Mouse (Mus musculus): ENCODE measurements around the gene Ppm1h. TPM values are rescaled to one million over a fixed set of nuclear protein-coding genes. Genes with fewer than 3 reads are reported as not detected.

Gene Ppm1h
- polyA plus RNA-seq, 1 experiment from 2014 or later, result 10.7 TPM

- H3K9me3 ChIP-seq, result no peaks in the 10 kb centered on the region
- H3K4me2 ChIP-seq (replicated peaks), result no peak overlapping the region
- WGBS, result 89% methylated on average over 12 of the region's 12 CpGs
- no peak overlapping the region for H3K9ac ChIP-seq (replicated peaks)
- H3K36me3 ChIP-seq, result no peaks in the 10 kb centered on the region
- no peak for ATAC-seq (replicated peaks)
- H3K27me3 ChIP-seq, result no peaks in the 10 kb centered on the region
- peaks cover 12% of the 10 kb centered on the region for H3K4me1 ChIP-seq
- no peak overlapping the region for H3K27ac ChIP-seq (replicated peaks)
- no peak overlapping the region for H3K4me3 ChIP-seq
Measured at GRCm38 (mm10) chr10:122749071-122749470, 70.5 kb downstream of the Ppm1h start.

- peaks cover 12% of the 10 kb centered on the region for H3K4me1 ChIP-seq
- 90% methylated on average over 7 of the region's 7 CpGs for whole genome bisulfite sequencing
- no peaks in the 10 kb centered on the region for H3K36me3 ChIP-seq
- H3K27ac ChIP-seq (replicated peaks), result no peak overlapping the region
- no peak for ATAC-seq (replicated peaks)
- no peaks in the 10 kb centered on the region for H3K27me3 ChIP-seq
- H3K4me2 ChIP-seq (replicated peaks), result no peak overlapping the region
- H3K4me3 ChIP-seq, result no peak overlapping the region
- H3K9me3 ChIP-seq, result no peaks in the 10 kb centered on the region
- no peak overlapping the region for H3K9ac ChIP-seq (replicated peaks)
Measured at GRCm38 (mm10) chr10:122749876-122750275, 71.3 kb downstream of the Ppm1h start.

- 17% methylated on average over 17 of the region's 17 CpGs for WGBS
- no peak for ATAC-seq (replicated peaks)
- Histone ChIP-seq H3K4me3 (no peak overlapping the region), H3K9ac (replicated peaks) (no peak overlapping the region), H3K27me3 (no peaks in the 10 kb centered on the region), H3K9me3 (no peaks in the 10 kb centered on the region), H3K36me3 (no peaks in the 10 kb centered on the region), H3K27ac (replicated peaks) (no peak overlapping the region; the same call in 1 of the 2 replicates), H3K4me1 (peaks cover 12% of the 10 kb centered on the region), H3K4me2 (replicated peaks) (no peak overlapping the region)
Measured at GRCm38 (mm10) chr10:122752950-122753923, 74.7 kb downstream of the Ppm1h start.

GRCm38 (mm10) chr10:122753924-122754307 lies 75.4 kb downstream of the Ppm1h start:
- no peak overlapping the region for H3K27ac ChIP-seq (replicated peaks)
- no peak overlapping the region for H3K4me3 ChIP-seq
- H3K9me3 ChIP-seq, result no peaks in the 10 kb centered on the region
- H3K4me2 ChIP-seq (replicated peaks), result no peak overlapping the region
- H3K36me3 ChIP-seq, result no peaks in the 10 kb centered on the region
- WGBS, result 46% methylated on average over 2 of the region's 2 CpGs
- no peaks in the 10 kb centered on the region for H3K27me3 ChIP-seq
- peaks cover 12% of the 10 kb centered on the region for H3K4me1 ChIP-seq
- H3K9ac ChIP-seq (replicated peaks), result no peak overlapping the region
- ATAC-seq (replicated peaks), result no peak

GRCm38 (mm10) chr10:122754967-122755366 lies 76.4 kb downstream of the Ppm1h start:
- no peaks in the 10 kb centered on the region for H3K36me3 ChIP-seq
- no peaks in the 10 kb centered on the region for H3K27me3 ChIP-seq
- no peak overlapping the region for H3K4me3 ChIP-seq
- peaks cover 12% of the 10 kb centered on the region for H3K4me1 ChIP-seq
- H3K27ac ChIP-seq (replicated peaks), result no peak overlapping the region
- no peaks in the 10 kb centered on the region for H3K9me3 ChIP-seq
- H3K4me2 ChIP-seq (replicated peaks), result no peak overlapping the region
- H3K9ac ChIP-seq (replicated peaks), result no peak overlapping the region
- no peak for ATAC-seq (replicated peaks)
- 93% methylated on average over 1 of the region's 1 CpGs for WGBS

- peaks cover 12% of the 10 kb centered on the region for H3K4me1 ChIP-seq
- no peaks in the 10 kb centered on the region for H3K9me3 ChIP-seq
- no peak overlapping the region for H3K27ac ChIP-seq (replicated peaks)
- no peaks in the 10 kb centered on the region for H3K27me3 ChIP-seq
- no peak overlapping the region for H3K4me3 ChIP-seq
- no peak overlapping the region for H3K9ac ChIP-seq (replicated peaks)
- 7% methylated on average over 7 of the region's 7 CpGs for WGBS
- no peak for ATAC-seq (replicated peaks)
- no peak overlapping the region for H3K4me2 ChIP-seq (replicated peaks)
- no peaks in the 10 kb centered on the region for H3K36me3 ChIP-seq
Measured at GRCm38 (mm10) chr10:122756879-122757530, 78.4 kb downstream of the Ppm1h start.

- WGBS, result 58% methylated on average over 12 of the region's 12 CpGs
- Histone ChIP-seq H3K27ac (replicated peaks) (no peak overlapping the region), H3K4me3 (no peak overlapping the region), H3K4me2 (replicated peaks) (no peak overlapping the region), H3K9me3 (no peaks in the 10 kb centered on the region), H3K9ac (replicated peaks) (no peak overlapping the region), H3K27me3 (no peaks in the 10 kb centered on the region), H3K36me3 (no peaks in the 10 kb centered on the region), H3K4me1 (peaks cover 12% of the 10 kb centered on the region)
- ATAC-seq (replicated peaks), result no peak
Measured at GRCm38 (mm10) chr10:122757727-122758126, 79.2 kb downstream of the Ppm1h start.

GRCm38 (mm10) chr10:122758346-122758745 lies 79.8 kb downstream of the Ppm1h start:
- peaks cover 7% of the 10 kb centered on the region for H3K4me1 ChIP-seq
- 82% methylated on average over 4 of the region's 4 CpGs for WGBS
- ATAC-seq (replicated peaks), result no peak
- H3K4me3 ChIP-seq, result no peak overlapping the region
- no peak overlapping the region for H3K27ac ChIP-seq (replicated peaks)
- no peaks in the 10 kb centered on the region for H3K36me3 ChIP-seq
- H3K9ac ChIP-seq (replicated peaks), result no peak overlapping the region
- no peaks in the 10 kb centered on the region for H3K9me3 ChIP-seq
- H3K27me3 ChIP-seq, result no peaks in the 10 kb centered on the region
- H3K4me2 ChIP-seq (replicated peaks), result no peak overlapping the region

- Histone ChIP-seq H3K9me3 (no peaks in the 10 kb centered on the region), H3K27ac (replicated peaks) (no peak overlapping the region), H3K4me1 (no peaks in the 10 kb centered on the region), H3K4me3 (no peak overlapping the region), H3K36me3 (no peaks in the 10 kb centered on the region), H3K4me2 (replicated peaks) (no peak overlapping the region), H3K27me3 (no peaks in the 10 kb centered on the region), H3K9ac (replicated peaks) (no peak overlapping the region)
- no peak for ATAC-seq (replicated peaks)
- 77% methylated on average over 2 of the region's 2 CpGs for WGBS
Measured at GRCm38 (mm10) chr10:122759729-122760128, 81.2 kb downstream of the Ppm1h start.

GRCm38 (mm10) chr10:122760469-122761307 lies 82.1 kb downstream of the Ppm1h start:
- Histone ChIP-seq H3K9ac (replicated peaks) (no peak overlapping the region), H3K4me2 (replicated peaks) (no peak overlapping the region), H3K9me3 (no peaks in the 10 kb centered on the region), H3K4me1 (no peaks in the 10 kb centered on the region), H3K36me3 (no peaks in the 10 kb centered on the region), H3K4me3 (no peak overlapping the region), H3K27ac (replicated peaks) (no peak overlapping the region), H3K27me3 (no peaks in the 10 kb centered on the region)
- ATAC-seq (replicated peaks), result no peak
- 87% methylated on average over 7 of the region's 7 CpGs for WGBS

GRCm38 (mm10) chr10:122762772-122763511 lies 84.4 kb downstream of the Ppm1h start:
- H3K9me3 ChIP-seq, result no peaks in the 10 kb centered on the region
- no peaks in the 10 kb centered on the region for H3K36me3 ChIP-seq
- no peak overlapping the region for H3K4me2 ChIP-seq (replicated peaks)
- no peaks in the 10 kb centered on the region for H3K27me3 ChIP-seq
- no peak overlapping the region for H3K9ac ChIP-seq (replicated peaks)
- H3K4me1 ChIP-seq, result no peaks in the 10 kb centered on the region
- H3K27ac ChIP-seq (replicated peaks), result no peak overlapping the region
- WGBS, result 87% methylated on average over 6 of the region's 6 CpGs
- H3K4me3 ChIP-seq, result no peak overlapping the region
- no peak for ATAC-seq (replicated peaks)

Data from forebrain, embryonic 15.5 days (tissue).